Mouse (Mus musculus) embryonic fibroblast, embryonic 13.5 days (primary cell): ENCODE results near the gene Vmn1r118.
"Not testable (repeated sequence)": the region's sequence is repeated elsewhere in the genome, so short reads cannot be mapped to it uniquely, and the experiment has no call there.

Source experiments
- CTCF ChIP-seq: IDR thresholded peaks from 2 replicates; pipeline ENCODE4 v1.5.1; 2011; ENCODE audit warnings: mild to moderate bottlenecking, control low read depth, low read length, moderate library complexity, borderline replicate concordance; ENCODE audit not compliant: insufficient read depth
- POLR2A ChIP-seq: IDR thresholded peaks from 2 replicates; pipeline ENCODE4 v1.6.1; 2011; ENCODE audit warnings: low read depth, mild to moderate bottlenecking, control low read depth, low read length, moderate library complexity

DNA sequence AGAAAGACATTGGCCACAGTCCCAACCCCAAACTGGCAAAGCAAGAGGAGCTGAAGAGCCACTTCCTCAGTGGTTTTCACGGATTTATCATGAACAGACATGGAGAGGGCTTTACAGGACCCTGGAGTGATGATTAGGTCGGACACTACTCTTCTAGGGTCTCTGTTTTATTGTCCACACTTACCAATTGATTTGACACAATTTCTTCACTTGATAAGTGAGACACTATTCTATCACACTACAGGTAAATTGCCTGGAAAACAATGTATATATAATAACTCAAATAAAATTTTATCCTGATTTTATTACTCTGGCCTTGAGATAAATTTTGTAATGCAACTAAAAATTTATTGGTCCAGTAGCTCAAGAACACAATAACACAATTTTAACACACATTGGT is at the start of gene Vmn1r118:
- not testable (repeated sequence) for TF ChIP-seq POLR2A, CTCF
